Mouse (Mus musculus) lung, adult 2 months (tissue): Measurements from ENCODE around the gene Pgpep1.

Experiments used
- CTCF ChIP-seq: fragments of 200-500 bp; IDR thresholded peaks from 2 replicates; pipeline ENCODE4 v1.5.1; 2011; ENCODE audit warnings: mild to moderate bottlenecking, low read length, control low read depth; ENCODE audit not compliant: insufficient read depth
- POLR2A ChIP-seq: fragments of 200-500 bp; IDR thresholded peaks from 2 replicates; pipeline ENCODE4 v1.6.1; 2011; ENCODE audit warnings: low read depth, mild to moderate bottlenecking, control low read depth, low read length, borderline replicate concordance; ENCODE audit errors: extremely low read depth

- no peak for TF ChIP-seq CTCF
- TF ChIP-seq POLR2A, result peak; percentile 52; the same call in 1 of the 2 replicates
These were observed 28.8 kb downstream of the Pgpep1 start for GRCm38 (mm10) chr8:70631436-70631835.
